Mouse (Mus musculus) T-helper 17 cell (primary cell): ENCODE data around the gene Vtcn1.

Experiments used
- in situ Hi-C, 2 experiments: fragments of 300-600 bp; cut with MboI, MseI; formaldehyde crosslinking; loops; 1 replicate in 1 of 2; 2 replicates in 1 of 2; pipeline ENCODE4 v1.15.1; 2025; ENCODE audit warnings: high pct_unique_total_duplicates in 2 of 2

Vtcn1 gene

GRCm38 (mm10) chr3:100856050-100856815 is 31.0 kb downstream of the Vtcn1 start:
- in situ Hi-C loops = no loop called here

GRCm38 (mm10) chr3:100857139-100857538 is 31.9 kb downstream of the Vtcn1 start:
- in situ Hi-C loops = no loop called here

- in situ Hi-C loops = no loop called here
Measured at GRCm38 (mm10) chr3:100858334-100859002, 33.2 kb downstream of the Vtcn1 start.

GRCm38 (mm10) chr3:100861307-100862303 is 36.3 kb downstream of the Vtcn1 start:
- in situ Hi-C loops = no loop called here

- in situ Hi-C loops = no loop called here
Measured at GRCm38 (mm10) chr3:100866946-100867345, 41.7 kb downstream of the Vtcn1 start.

- in situ Hi-C loops = no loop called here
Measured at GRCm38 (mm10) chr3:100877057-100877456, 51.8 kb downstream of the Vtcn1 start.

GRCm38 (mm10) chr3:100881403-100881802 is 56.1 kb downstream of the Vtcn1 start:
- in situ Hi-C loops = no loop called here

GRCm38 (mm10) chr3:100881843-100882634 is 56.8 kb downstream of the Vtcn1 start:
- in situ Hi-C loops = no loop called here

- in situ Hi-C loops = no loop called here
Measured at GRCm38 (mm10) chr3:100889234-100889633, 64.0 kb downstream of the Vtcn1 start.

GRCm38 (mm10) chr3:100890406-100890805 is 65.1 kb downstream of the Vtcn1 start:
- in situ Hi-C loops = no loop called here

GRCm38 (mm10) chr3:100892383-100893335 is 67.4 kb downstream of the Vtcn1 start:
- in situ Hi-C loops = no loop called here

- in situ Hi-C loops = no loop called here
Measured at GRCm38 (mm10) chr3:100895500-100895899, 70.2 kb downstream of the Vtcn1 start.

- in situ Hi-C loops = loop anchor here (25.0 kb wide), 2 partner anchors 1644 to 1769 kb away; partner anchors contain the start of gene Wars2 (in 1 of the 2)
Measured at GRCm38 (mm10) chr3:100906128-100906527, 80.9 kb downstream of the Vtcn1 start.

- in situ Hi-C loops = loop anchor here (25.0 kb wide), 2 partner anchors 1645 to 1770 kb away; partner anchors contain the start of gene Wars2 (in 1 of the 2)
Measured at GRCm38 (mm10) chr3:100906916-100907315, 81.7 kb downstream of the Vtcn1 start.

GRCm38 (mm10) chr3:100908594-100908993 is 83.3 kb downstream of the Vtcn1 start:
- in situ Hi-C loops = loop anchor here (25.0 kb wide), 2 partner anchors 1646 to 1771 kb away; partner anchors contain the start of gene Wars2 (in 1 of the 2)

- in situ Hi-C loops = loop anchor here (25.0 kb wide), 2 partner anchors 1648 to 1773 kb away; partner anchors contain the start of gene Wars2 (in 1 of the 2)
Measured at GRCm38 (mm10) chr3:100910621-100911020, 85.4 kb downstream of the Vtcn1 start.

- in situ Hi-C loops = loop anchor here (25.0 kb wide), 2 partner anchors 1649 to 1774 kb away; partner anchors contain the start of gene Wars2 (in 1 of the 2)
Measured at GRCm38 (mm10) chr3:100911026-100911425, 85.8 kb downstream of the Vtcn1 start.

GRCm38 (mm10) chr3:100911498-100912213 is 86.4 kb downstream of the Vtcn1 start:
- in situ Hi-C loops = loop anchor here (25.0 kb wide), 2 partner anchors 1649 to 1774 kb away; partner anchors contain the start of gene Wars2 (in 1 of the 2)
